Mouse (Mus musculus): ENCODE data around the gene Hoxa7. TPM values are rescaled to one million over a fixed set of nuclear protein-coding genes. Genes with fewer than 3 reads are reported as not detected.

Hoxa7 gene
- polyA plus RNA-seq, 1 experiment from 2014 or later, result 12.1 TPM

- no peak; the same call in 1 of the 2 replicates for ATAC-seq (ENCODE audit: insufficient read depth, low FRiP score, low read depth)
- Histone ChIP-seq H3K9ac (no peak overlapping the region), H3K4me3 (replicated peaks) (peak overlapping the region; percentile 5), H3K9me3 (no peaks in the 10 kb centered on the region), H3K36me3 (no peaks in the 10 kb centered on the region), H3K27me3 (replicated peaks) (peaks cover 93% of the 10 kb centered on the region), H3K4me1 (peaks cover 22% of the 10 kb centered on the region), H3K4me2 (peak overlapping the region; percentile 37), H3K27ac (no peak overlapping the region)
- whole genome bisulfite sequencing, result 2% methylated on average over 69 of the region's 69 CpGs
Measured at GRCm38 (mm10) chr6:52225612-52226568, 4.2 kb upstream of the Hoxa7 start.

- H3K36me3 ChIP-seq, result no peaks in the 10 kb centered on the region
- ATAC-seq (ENCODE audit: insufficient read depth, low FRiP score, low read depth), result no peak
- peaks cover 22% of the 10 kb centered on the region for H3K4me1 ChIP-seq
- H3K27me3 ChIP-seq (replicated peaks), result peaks cover 93% of the 10 kb centered on the region
- 3% methylated on average over 36 of the region's 36 CpGs for WGBS
- no peak overlapping the region for H3K9ac ChIP-seq
- H3K4me2 ChIP-seq, result peak overlapping the region; percentile 37
- H3K27ac ChIP-seq, result no peak overlapping the region
- H3K9me3 ChIP-seq, result no peaks in the 10 kb centered on the region
- peak overlapping the region; percentile 5 for H3K4me3 ChIP-seq (replicated peaks)
Measured at GRCm38 (mm10) chr6:52224895-52225611, 3.4 kb upstream of the Hoxa7 start.

GRCm38 (mm10) chr6:52223939-52224760 is 2.5 kb upstream of the Hoxa7 start:
- ATAC-seq (ENCODE audit: insufficient read depth, low FRiP score, low read depth), result no peak
- Histone ChIP-seq H3K9ac (no peak overlapping the region), H3K4me2 (peak overlapping the region; percentile 10; the same call in 1 of the 2 replicates), H3K27me3 (replicated peaks) (peaks cover 93% of the 10 kb centered on the region), H3K4me3 (replicated peaks) (peak overlapping the region; percentile 5; the same call in 1 of the 2 replicates), H3K27ac (no peak overlapping the region), H3K36me3 (no peaks in the 10 kb centered on the region), H3K4me1 (peaks cover 18% of the 10 kb centered on the region), H3K9me3 (no peaks in the 10 kb centered on the region)
- 15% methylated on average over 24 of the region's 24 CpGs for WGBS

GRCm38 (mm10) chr6:52222729-52223128 is 1.1 kb upstream of the Hoxa7 start:
- H3K4me2 ChIP-seq, result no peak overlapping the region
- H3K9ac ChIP-seq, result no peak overlapping the region
- 35% methylated on average over 13 of the region's 13 CpGs for WGBS
- no peak overlapping the region for H3K27ac ChIP-seq
- no peaks in the 10 kb centered on the region for H3K36me3 ChIP-seq
- no peaks in the 10 kb centered on the region for H3K9me3 ChIP-seq
- H3K4me1 ChIP-seq, result peaks cover 16% of the 10 kb centered on the region
- ATAC-seq (ENCODE audit: insufficient read depth, low FRiP score, low read depth), result no peak
- H3K27me3 ChIP-seq (replicated peaks), result peaks cover 95% of the 10 kb centered on the region
- H3K4me3 ChIP-seq (replicated peaks), result no peak overlapping the region

GRCm38 (mm10) chr6:52221993-52222685 is 485 bp upstream of the Hoxa7 start:
- H3K36me3 ChIP-seq, result no peaks in the 10 kb centered on the region
- no peak for ATAC-seq (ENCODE audit: insufficient read depth, low FRiP score, low read depth)
- H3K9ac ChIP-seq, result no peak overlapping the region
- peaks cover 20% of the 10 kb centered on the region for H3K4me1 ChIP-seq
- peaks cover 94% of the 10 kb centered on the region for H3K27me3 ChIP-seq (replicated peaks)
- H3K4me2 ChIP-seq, result peak overlapping the region; percentile 97
- H3K9me3 ChIP-seq, result no peaks in the 10 kb centered on the region
- WGBS, result 17% methylated on average over 21 of the region's 21 CpGs
- H3K27ac ChIP-seq, result 0 out of 2 replicates have a peak overlapping the region, but pooled peaks have one; percentile 5
- peak overlapping the region; percentile 57 for H3K4me3 ChIP-seq (replicated peaks)

- no peaks in the 10 kb centered on the region for H3K9me3 ChIP-seq
- H3K36me3 ChIP-seq, result no peaks in the 10 kb centered on the region
- 23% methylated on average over 12 of the region's 12 CpGs for WGBS
- peaks cover 24% of the 10 kb centered on the region for H3K4me1 ChIP-seq
- ATAC-seq (ENCODE audit: insufficient read depth, low FRiP score, low read depth), result no peak
- peaks cover 93% of the 10 kb centered on the region for H3K27me3 ChIP-seq (replicated peaks)
- peak overlapping the region; percentile 97 for H3K4me2 ChIP-seq
- peak overlapping the region; percentile 57 for H3K4me3 ChIP-seq (replicated peaks)
- H3K27ac ChIP-seq, result 0 out of 2 replicates have a peak overlapping the region, but pooled peaks have one; percentile 44
- no peak overlapping the region for H3K9ac ChIP-seq
Measured at GRCm38 (mm10) chr6:52220865-52221310, 766 bp downstream of the Hoxa7 start.

- H3K9me3 ChIP-seq, result no peaks in the 10 kb centered on the region
- 33% methylated on average over 32 of the region's 32 CpGs for WGBS
- no peaks in the 10 kb centered on the region for H3K36me3 ChIP-seq
- ATAC-seq (ENCODE audit: insufficient read depth, low FRiP score, low read depth), result no peak
- peak overlapping the region; percentile 4; the same call in 1 of the 2 replicates for H3K27ac ChIP-seq
- peak overlapping the region; percentile 57; the same call in 1 of the 2 replicates for H3K4me3 ChIP-seq (replicated peaks)
- peaks cover 18% of the 10 kb centered on the region for H3K4me1 ChIP-seq
- H3K9ac ChIP-seq, result no peak overlapping the region
- H3K4me2 ChIP-seq, result peak overlapping the region; percentile 19; the same call in 1 of the 2 replicates
- H3K27me3 ChIP-seq (replicated peaks), result peaks cover 92% of the 10 kb centered on the region
Measured at GRCm38 (mm10) chr6:52220003-52220864, 1.4 kb downstream of the Hoxa7 start.

- Histone ChIP-seq H3K36me3 (no peaks in the 10 kb centered on the region), H3K4me3 (replicated peaks) (no peak overlapping the region; the same call in 1 of the 2 replicates), H3K4me2 (no peak overlapping the region), H3K27me3 (replicated peaks) (peaks cover 92% of the 10 kb centered on the region), H3K4me1 (peaks cover 15% of the 10 kb centered on the region), H3K27ac (no peak overlapping the region), H3K9me3 (no peaks in the 10 kb centered on the region), H3K9ac (no peak overlapping the region)
- ATAC-seq (ENCODE audit: insufficient read depth, low FRiP score, low read depth), result no peak
- 48% methylated on average over 9 of the region's 9 CpGs for WGBS
Measured at GRCm38 (mm10) chr6:52219234-52219942, 2.3 kb downstream of the Hoxa7 start.

- no peak for ATAC-seq (ENCODE audit: insufficient read depth, low FRiP score, low read depth)
- Histone ChIP-seq H3K9ac (no peak overlapping the region), H3K27ac (no peak overlapping the region), H3K27me3 (replicated peaks) (peaks cover 92% of the 10 kb centered on the region), H3K36me3 (no peaks in the 10 kb centered on the region), H3K4me3 (replicated peaks) (no peak overlapping the region), H3K4me2 (0 out of 2 replicates have a peak overlapping the region, but pooled peaks have one; percentile 55), H3K4me1 (peaks cover 15% of the 10 kb centered on the region), H3K9me3 (no peaks in the 10 kb centered on the region)
- 24% methylated on average over 14 of the region's 14 CpGs for WGBS
Measured at GRCm38 (mm10) chr6:52218643-52219215, 2.9 kb downstream of the Hoxa7 start.
